Mouse (Mus musculus): ENCODE data around the gene Os9. TPM values are rescaled to one million over a fixed set of nuclear protein-coding genes. Genes with fewer than 3 reads are reported as not detected.
A peak's percentile ranks its signal among the peaks of the same experiment; 100 is the strongest.
"Not testable (repeated sequence)": the region's sequence is repeated elsewhere in the genome, so short reads cannot be mapped to it uniquely, and the experiment has no call there.

Os9 gene
- polyA plus RNA-seq, 1 experiment from 2014 or later = 123 TPM

- Histone ChIP-seq H3K4me3 (no peak overlapping the region), H3K9me3 (no peaks in the 10 kb centered on the region), H3K4me2 (replicated peaks) (no peak overlapping the region), H3K27ac (no peak overlapping the region), H3K9ac (no peak overlapping the region), H3K36me3 (no peaks in the 10 kb centered on the region), H3K4me1 (peaks cover 34% of the 10 kb centered on the region), H3K27me3 (replicated peaks) (peaks cover 34% of the 10 kb centered on the region)
- no peak for ATAC-seq (ENCODE audit: low FRiP score, low read depth)
- WGBS = 82% methylated on average over 8 of the region's 8 CpGs
These were observed 45.3 kb downstream of the Os9 start for GRCm38 (mm10) chr10:127075651-127076050.

- Histone ChIP-seq H3K9ac (no peak within 1 kb of the TSS), H3K9me3 (no peaks in the 10 kb centered on the region), H3K4me2 (replicated peaks) (no peak within 1 kb of the TSS; the same call in 1 of the 2 replicates), H3K27ac (no peak within 1 kb of the TSS), H3K27me3 (replicated peaks) (peaks cover 29% of the 10 kb centered on the region), H3K36me3 (no peaks in the 10 kb centered on the region), H3K4me1 (peaks cover 29% of the 10 kb centered on the region), H3K4me3 (no peak within 1 kb of the TSS)
- no peak for ATAC-seq (ENCODE audit: low FRiP score, low read depth)
- WGBS = 66% methylated on average over 9 of the region's 9 CpGs
These were observed 45.9 kb downstream of the Os9 start, which contains the start of gene Agap2 for GRCm38 (mm10) chr10:127075080-127075479. TSS of gene Agap2 (plus strand) at chr10:127075284.

GRCm38 (mm10) chr10:127073981-127074380, 47.0 kb downstream of the Os9 start:
- no peaks in the 10 kb centered on the region for H3K9me3 ChIP-seq
- WGBS = 91% methylated on average over 1 of the region's 1 CpGs
- H3K36me3 ChIP-seq = no peaks in the 10 kb centered on the region
- H3K4me2 ChIP-seq (replicated peaks) = no peak overlapping the region
- H3K27me3 ChIP-seq (replicated peaks) = peaks cover 18% of the 10 kb centered on the region
- no peak overlapping the region for H3K4me3 ChIP-seq
- no peak for ATAC-seq (ENCODE audit: low FRiP score, low read depth)
- H3K27ac ChIP-seq = no peak overlapping the region
- no peak overlapping the region for H3K9ac ChIP-seq
- H3K4me1 ChIP-seq = peaks cover 24% of the 10 kb centered on the region

DNA sequence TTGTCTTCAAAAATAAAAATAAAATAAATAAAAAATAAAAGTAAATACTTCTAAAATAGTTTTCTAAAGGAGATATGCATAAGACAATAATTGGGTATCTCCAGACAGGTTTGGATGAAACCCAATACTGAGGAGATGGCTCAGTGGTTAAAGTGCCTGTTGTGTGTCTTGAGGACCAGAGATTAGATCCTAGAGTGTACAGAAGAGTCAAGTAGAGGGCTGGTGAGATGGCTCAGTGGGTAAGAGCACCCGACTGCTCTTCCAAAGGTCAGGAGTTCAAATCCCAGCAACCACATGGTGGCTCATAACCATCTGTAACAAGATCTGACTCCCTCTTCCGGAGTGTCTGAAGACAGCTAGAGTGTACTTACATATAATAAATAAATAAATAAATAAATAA, 48.0 kb downstream of the Os9 start:
- H3K4me1 ChIP-seq = peaks cover 27% of the 10 kb centered on the region
- not testable (repeated sequence) for H3K9ac ChIP-seq; H3K36me3 ChIP-seq; H3K27ac ChIP-seq; ATAC-seq (ENCODE audit: low FRiP score, low read depth); H3K4me2 ChIP-seq (replicated peaks); H3K9me3 ChIP-seq; H3K4me3 ChIP-seq
- 71% methylated on average over 2 of the region's 2 CpGs for WGBS
- peaks cover 13% of the 10 kb centered on the region for H3K27me3 ChIP-seq (replicated peaks)

GRCm38 (mm10) chr10:127072270-127072669, 48.7 kb downstream of the Os9 start:
- H3K27me3 ChIP-seq (replicated peaks); H3K27ac ChIP-seq; H3K4me2 ChIP-seq (replicated peaks); ATAC-seq (ENCODE audit: low FRiP score, low read depth); H3K4me3 ChIP-seq; H3K9ac ChIP-seq; H3K9me3 ChIP-seq: not testable (repeated sequence)
- peaks cover 24% of the 10 kb centered on the region for H3K4me1 ChIP-seq
- H3K36me3 ChIP-seq = peaks cover 13% of the 10 kb centered on the region
- 93% methylated on average over 4 of the region's 4 CpGs for WGBS

DNA sequence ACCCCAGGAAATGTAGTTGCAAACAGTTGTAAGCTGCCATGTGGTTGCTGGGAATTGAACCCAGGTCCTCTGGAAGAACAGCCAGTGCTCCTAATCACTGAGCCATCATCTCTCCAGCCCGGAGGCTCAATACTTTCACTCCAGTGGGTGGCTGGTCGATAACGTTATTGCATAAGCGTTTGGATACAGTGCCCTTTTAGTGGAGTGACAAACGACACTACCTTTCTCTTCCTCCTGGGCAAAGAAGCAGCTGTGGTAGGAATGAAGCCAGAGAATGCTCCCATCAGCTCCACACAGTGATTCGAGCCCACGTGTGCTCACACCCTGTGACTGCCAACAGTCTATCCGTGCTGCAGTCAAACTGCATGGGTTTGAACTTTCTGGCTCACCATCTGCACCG, 49.7 kb downstream of the Os9 start:
- ATAC-seq (ENCODE audit: low FRiP score, low read depth) = no peak
- H3K9ac ChIP-seq = peak overlapping the region; percentile 67
- peak overlapping the region; percentile 96 for H3K4me2 ChIP-seq (replicated peaks)
- H3K27ac ChIP-seq = no peak overlapping the region
- 78% methylated on average over 9 of the region's 9 CpGs for WGBS
- H3K9me3 ChIP-seq = no peaks in the 10 kb centered on the region
- peaks cover 6% of the 10 kb centered on the region; the same call in 1 of the 2 replicates for H3K27me3 ChIP-seq (replicated peaks)
- H3K36me3 ChIP-seq = peaks cover 24% of the 10 kb centered on the region
- H3K4me3 ChIP-seq = peak overlapping the region; percentile 48
- peaks cover 28% of the 10 kb centered on the region for H3K4me1 ChIP-seq

- ATAC-seq (ENCODE audit: low FRiP score, low read depth) = peak; percentile 89
- no peaks in the 10 kb centered on the region for H3K27me3 ChIP-seq (replicated peaks)
- peak within 1 kb of the TSS; percentile 96 for H3K4me2 ChIP-seq (replicated peaks)
- WGBS = 3% methylated on average over 36 of the region's 36 CpGs
- H3K4me3 ChIP-seq = peak within 1 kb of the TSS; percentile 55
- peaks cover 34% of the 10 kb centered on the region for H3K4me1 ChIP-seq
- peaks cover 31% of the 10 kb centered on the region for H3K36me3 ChIP-seq
- H3K9ac ChIP-seq = peak within 1 kb of the TSS; percentile 67
- peak within 1 kb of the TSS; percentile 69 for H3K27ac ChIP-seq
- no peaks in the 10 kb centered on the region for H3K9me3 ChIP-seq
These were observed 50.5 kb downstream of the Os9 start, which contains the start of gene Tspan31 for GRCm38 (mm10) chr10:127070190-127071121. TSS of gene Tspan31 (minus strand) at chr10:127070264.

DNA sequence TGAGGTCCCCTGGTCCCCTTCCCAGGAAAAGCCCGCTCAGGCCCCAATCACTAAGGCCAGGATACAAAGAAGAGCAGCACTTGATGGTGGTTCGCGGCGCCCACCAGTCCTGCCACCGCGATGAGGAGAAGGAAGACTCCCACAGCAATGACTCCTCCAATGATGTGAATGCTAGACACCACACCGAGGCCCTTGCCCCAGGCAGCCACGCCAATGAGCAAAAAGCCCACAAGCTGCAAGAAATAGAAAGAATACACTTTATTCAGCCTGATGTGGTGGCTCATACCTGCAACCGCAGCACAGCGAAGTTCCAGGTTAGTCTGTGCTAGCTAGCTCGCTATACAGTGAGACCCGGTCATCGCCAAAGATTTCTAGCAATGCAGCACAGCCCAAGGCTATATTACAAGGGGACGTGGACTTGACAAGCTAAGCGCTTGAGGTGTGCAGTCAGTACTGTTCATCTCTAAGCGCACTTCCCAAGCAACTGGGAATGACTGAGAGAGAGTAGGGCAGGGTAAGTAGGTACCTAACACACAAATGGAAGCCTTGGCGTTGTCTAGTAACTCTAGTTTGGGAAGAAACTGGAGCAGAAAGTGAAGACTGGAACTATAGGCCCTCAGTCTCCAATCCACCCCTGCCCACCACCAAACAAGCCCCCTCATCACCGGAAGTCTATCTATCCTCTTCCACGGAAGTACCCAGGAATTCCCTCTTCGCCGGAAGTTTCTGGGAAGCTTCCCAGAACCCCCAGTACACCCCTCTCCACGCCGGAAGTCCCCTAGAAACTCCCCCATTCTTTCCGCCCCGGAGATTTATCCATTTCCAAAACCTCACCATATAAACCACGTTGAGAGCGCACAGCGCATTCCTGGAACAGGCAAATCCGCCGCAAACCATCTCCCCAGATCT, 51.4 kb downstream of the Os9 start:
- Histone ChIP-seq H3K4me3 (peak overlapping the region; percentile 55), H3K27ac (peak overlapping the region; percentile 69), H3K36me3 (peaks cover 40% of the 10 kb centered on the region), H3K9me3 (no peaks in the 10 kb centered on the region), H3K9ac (peak overlapping the region; percentile 64), H3K27me3 (replicated peaks) (no peaks in the 10 kb centered on the region), H3K4me2 (replicated peaks) (peak overlapping the region; percentile 96), H3K4me1 (peaks cover 43% of the 10 kb centered on the region)
- peak; percentile 80 for ATAC-seq (ENCODE audit: low FRiP score, low read depth)
- 10% methylated on average over 30 of the region's 30 CpGs for WGBS

DNA sequence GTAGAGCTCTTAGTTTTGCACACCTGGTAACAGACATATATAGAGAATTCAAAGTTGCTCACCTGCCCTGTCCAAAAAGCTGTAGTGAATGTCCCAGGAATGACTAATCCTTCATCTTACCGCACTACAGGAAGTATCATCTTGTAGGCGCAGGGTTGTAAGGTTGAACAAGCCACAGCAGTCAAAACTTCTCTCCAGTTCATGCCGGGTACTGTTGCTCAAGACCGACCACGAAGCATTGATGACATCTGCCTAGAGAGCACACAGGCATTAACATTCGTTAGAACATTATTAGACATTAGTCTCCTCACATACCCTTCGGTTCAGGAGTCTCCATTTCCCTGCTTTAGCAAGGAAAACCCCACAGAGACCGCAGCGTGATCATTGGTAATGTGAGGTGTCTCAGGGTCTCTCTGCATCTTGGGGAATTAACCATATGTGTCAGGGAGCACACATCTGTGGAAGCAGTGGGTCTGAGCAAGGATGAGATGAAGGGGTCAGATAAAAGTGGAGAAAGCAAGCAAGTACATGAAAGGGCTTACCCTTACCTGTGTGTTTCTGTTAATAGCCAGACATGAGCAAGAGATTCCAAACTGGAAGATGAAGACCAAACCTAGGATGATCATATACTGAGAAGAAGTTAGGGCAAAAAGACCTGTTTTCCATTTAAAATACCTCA, 52.4 kb downstream of the Os9 start:
- Histone ChIP-seq H3K9ac (peak overlapping the region; percentile 64), H3K4me2 (replicated peaks) (peak overlapping the region; percentile 96), H3K27me3 (replicated peaks) (no peaks in the 10 kb centered on the region), H3K4me1 (peaks cover 44% of the 10 kb centered on the region), H3K4me3 (peak overlapping the region; percentile 55), H3K9me3 (no peaks in the 10 kb centered on the region), H3K36me3 (peaks cover 40% of the 10 kb centered on the region), H3K27ac (no peak overlapping the region)
- 83% methylated on average over 9 of the region's 9 CpGs for WGBS
- no peak for ATAC-seq (ENCODE audit: low FRiP score, low read depth)

GRCm38 (mm10) chr10:127066519-127067018, 54.4 kb downstream of the Os9 start:
- no peak overlapping the region for H3K27ac ChIP-seq
- H3K27me3 ChIP-seq (replicated peaks) = no peaks in the 10 kb centered on the region
- peaks cover 44% of the 10 kb centered on the region for H3K4me1 ChIP-seq
- no peak overlapping the region for H3K4me3 ChIP-seq
- 92% methylated on average over 14 of the region's 14 CpGs for WGBS
- no peaks in the 10 kb centered on the region for H3K9me3 ChIP-seq
- no peak overlapping the region for H3K9ac ChIP-seq
- no peak for ATAC-seq (ENCODE audit: low FRiP score, low read depth)
- peak overlapping the region; percentile 9; the same call in 1 of the 2 replicates for H3K4me2 ChIP-seq (replicated peaks)
- peaks cover 40% of the 10 kb centered on the region for H3K36me3 ChIP-seq

- H3K27ac ChIP-seq = no peak overlapping the region
- H3K4me1 ChIP-seq = peaks cover 41% of the 10 kb centered on the region
- peak overlapping the region; percentile 18; the same call in 1 of the 2 replicates for H3K4me2 ChIP-seq (replicated peaks)
- no peak overlapping the region for H3K4me3 ChIP-seq
- WGBS = 93% methylated on average over 9 of the region's 9 CpGs
- no peaks in the 10 kb centered on the region for H3K9me3 ChIP-seq
- H3K36me3 ChIP-seq = peaks cover 40% of the 10 kb centered on the region
- H3K9ac ChIP-seq = no peak overlapping the region
- no peak for ATAC-seq (ENCODE audit: low FRiP score, low read depth)
- no peaks in the 10 kb centered on the region for H3K27me3 ChIP-seq (replicated peaks)
These were observed 55.0 kb downstream of the Os9 start for GRCm38 (mm10) chr10:127065981-127066380.
